Mouse (Mus musculus) lung, postnatal 0 days (tissue): ENCODE data around the gene Sft2d1.

Experiments
- CTCF ChIP-seq: IDR thresholded peaks from 2 replicates; pipeline ENCODE4 v1.5.1; 2016; ENCODE audit warnings: antibody characterized with exemption, mild to moderate bottlenecking
- EP300 ChIP-seq: IDR thresholded peaks from 2 replicates; pipeline ENCODE4 v1.6.1; 2016; ENCODE audit warnings: antibody characterized with exemption, mild to moderate bottlenecking, control low read depth

- no peak for TF ChIP-seq CTCF
- TF ChIP-seq EP300 = no peak
Observed at GRCm38 (mm10) chr17:8341360-8341963, 30.6 kb downstream of the Sft2d1 start.
